ENCODE assay signal across 31 mouse cellular contexts in the genomic region with DNA sequence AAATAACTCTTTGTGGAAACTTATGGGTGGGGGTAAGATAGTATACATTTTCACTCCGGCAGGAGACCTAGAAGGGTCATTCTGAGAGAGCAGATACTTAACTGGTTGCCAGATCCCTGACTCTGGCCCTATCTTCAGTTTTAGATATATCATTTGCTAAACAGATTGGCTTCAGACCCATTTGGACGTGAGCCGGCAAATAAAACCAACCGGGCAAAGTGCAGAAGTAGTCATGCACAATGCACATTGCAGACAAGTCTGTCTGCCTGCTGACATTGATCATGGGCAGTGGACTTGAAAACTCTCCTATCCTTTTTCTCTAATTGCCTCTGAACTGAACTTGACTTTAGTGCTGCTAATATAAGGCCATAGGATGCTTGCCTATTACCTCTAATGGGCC.
DNase-seq lines count a peak whose midpoint lies in the region; ATAC-seq and TF ChIP-seq lines count a peak whose summit lies in the region.
"Had no signal": no experiment of that assay in that cellular context is flagged by ENCODE, and none has a peak within 500 bp of the region (broad histone marks: within the 10 kb centered on the region; RNA-seq: fewer than 3 reads in every experiment).

No protein-coding gene starts in this region.

- ATAC-seq in kidney, embryonic 16.5 days (ENCODE audit: low FRiP score, low TSS enrichment), result no peak
- no peak for ATAC-seq in liver, embryonic 11.5 days (replicated peaks; ENCODE audit: low FRiP score)
- ATAC-seq: CD4-positive, CD25-positive, alpha-beta regulatory T cell, adult 4 months; forebrain, embryonic 15.5 days; intestine, postnatal 0 days; midbrain, embryonic 16.5 days had no signal

- H3K4me1 ChIP-seq in kidney, embryonic 16.5 days (ENCODE audit: insufficient read depth, low read length), result no peaks in the 10 kb centered on the region
- H3K4me1 ChIP-seq in liver, adult 2 months (ENCODE audit: control insufficient read depth, insufficient read depth, low read length), result peaks cover 4% of the 10 kb centered on the region
- H3K4me1 ChIP-seq in liver, embryonic 11.5 days (replicated peaks; ENCODE audit: control insufficient read depth, insufficient read depth, low read length), result no peaks in the 10 kb centered on the region
- H3K4me1 ChIP-seq: embryonic facial prominence, embryonic 13.5 days; forebrain, embryonic 10.5 days; forebrain, embryonic 15.5 days; hindbrain, embryonic 13.5 days; limb, embryonic 10.5 days; limb, embryonic 15.5 days; liver, embryonic 15.5 days had no signal

- TF ChIP-seq POLR2A in liver, adult 2 months (IDR thresholded peaks at IDR 0.05; ENCODE audit: extremely low read depth, insufficient read depth, low read length), result no peak

- no peaks in the 10 kb centered on the region for H3K36me3 ChIP-seq in kidney, embryonic 16.5 days (ENCODE audit: insufficient read depth, low read length)
- no peaks in the 10 kb centered on the region for H3K36me3 ChIP-seq in liver, adult 2 months (ENCODE audit: control insufficient read depth, insufficient read depth, low read length)
- H3K36me3 ChIP-seq in liver, embryonic 11.5 days (ENCODE audit: control insufficient read depth, insufficient read depth, low read length), result no peaks in the 10 kb centered on the region
- H3K36me3 ChIP-seq: embryonic facial prominence, embryonic 13.5 days; forebrain, embryonic 10.5 days; forebrain, embryonic 15.5 days; hindbrain, embryonic 13.5 days; limb, embryonic 10.5 days; limb, embryonic 15.5 days; liver, embryonic 15.5 days had no signal

- TF ChIP-seq CTCF in liver, adult 2 months (IDR thresholded peaks at IDR 0.05; ENCODE audit: low read depth, low read length), result no peak

- no peaks in the 10 kb centered on the region for H3K27me3 ChIP-seq in kidney, embryonic 16.5 days (ENCODE audit: insufficient read depth, low read length)
- no peaks in the 10 kb centered on the region for H3K27me3 ChIP-seq in liver, adult 2 months (ENCODE audit: control insufficient read depth, insufficient read depth, low read length)
- no peaks in the 10 kb centered on the region for H3K27me3 ChIP-seq in liver, embryonic 11.5 days (replicated peaks; ENCODE audit: control insufficient read depth, insufficient read depth, low read length)
- H3K27me3 ChIP-seq: embryonic facial prominence, embryonic 13.5 days; forebrain, embryonic 15.5 days; hindbrain, embryonic 13.5 days; limb, embryonic 15.5 days; liver, embryonic 15.5 days had no signal

- peaks cover 4% of the 10 kb centered on the region; the same call in 1 of the 2 replicates for H3K9me3 ChIP-seq in kidney, embryonic 16.5 days (ENCODE audit: low read length)
- H3K9me3 ChIP-seq in liver, embryonic 11.5 days (ENCODE audit: control insufficient read depth, low read length), result no peaks in the 10 kb centered on the region
- H3K9me3 ChIP-seq: embryonic facial prominence, embryonic 13.5 days; forebrain, embryonic 10.5 days; forebrain, embryonic 15.5 days; hindbrain, embryonic 13.5 days; limb, embryonic 10.5 days; limb, embryonic 15.5 days; liver, embryonic 15.5 days had no signal

- H3K4me2 ChIP-seq in kidney, embryonic 16.5 days (replicated peaks; ENCODE audit: low read depth, low read length), result no peak overlapping the region
- no peak overlapping the region for H3K4me2 ChIP-seq in liver, embryonic 11.5 days
- H3K4me2 ChIP-seq: embryonic facial prominence, embryonic 13.5 days; forebrain, embryonic 15.5 days; heart, embryonic 11.5 days; hindbrain, embryonic 13.5 days; limb, embryonic 15.5 days; liver, embryonic 15.5 days; lung, embryonic 14.5 days; midbrain, embryonic 11.5 days had no signal

- no peak overlapping the region for H3K9ac ChIP-seq in kidney, embryonic 16.5 days (replicated peaks; ENCODE audit: low read length)
- no peak overlapping the region for H3K9ac ChIP-seq in liver, adult 2 months (ENCODE audit: low read depth, low read length)
- no peak overlapping the region for H3K9ac ChIP-seq in liver, embryonic 11.5 days (ENCODE audit: low read depth, low read length)
- H3K9ac ChIP-seq: embryonic facial prominence, embryonic 13.5 days; forebrain, embryonic 15.5 days; hindbrain, embryonic 13.5 days; limb, embryonic 15.5 days; liver, embryonic 15.5 days; lung, embryonic 14.5 days had no signal

- 78% methylated on average over 4 of the region's 4 CpGs for WGBS in kidney, embryonic 16.5 days
- WGBS in liver, adult 2 months, result 36% methylated on average over 4 of the region's 4 CpGs
- 87% methylated on average over 4 of the region's 4 CpGs for WGBS in liver, embryonic 11.5 days

- no peak overlapping the region for H3K4me3 ChIP-seq in kidney, embryonic 16.5 days (ENCODE audit: low read length)
- H3K4me3 ChIP-seq in liver, adult 2 months (ENCODE audit: insufficient read depth, low read depth, low read length), result no peak overlapping the region
- H3K4me3 ChIP-seq in liver, embryonic 11.5 days (ENCODE audit: low read depth, low read length), result no peak overlapping the region
- H3K4me3 ChIP-seq: embryonic facial prominence, embryonic 13.5 days; forebrain, embryonic 10.5 days; forebrain, embryonic 15.5 days; hindbrain, embryonic 13.5 days; layer of hippocampus, adult 2 months; limb, embryonic 10.5 days; limb, embryonic 15.5 days; liver, embryonic 15.5 days had no signal

- H3K27ac ChIP-seq in kidney, embryonic 16.5 days (ENCODE audit: low read length), result no peak overlapping the region
- no peak overlapping the region; the same call in 1 of the 2 replicates for H3K27ac ChIP-seq in liver, adult 2 months (replicated peaks; ENCODE audit: insufficient read depth, low read depth, low read length)
- no peak overlapping the region for H3K27ac ChIP-seq in liver, embryonic 11.5 days (ENCODE audit: low read depth, low read length)
- H3K27ac ChIP-seq: embryonic facial prominence, embryonic 13.5 days; forebrain, embryonic 10.5 days; forebrain, embryonic 15.5 days; hindbrain, embryonic 13.5 days; layer of hippocampus, adult 2 months; limb, embryonic 10.5 days; limb, embryonic 15.5 days; liver, embryonic 15.5 days; stomach, postnatal 0 days had no signal

- peak; percentile 1 for DNase-seq in adrenal gland, postnatal 25 days
- no peak for DNase-seq in adrenal gland, postnatal 4 days (ENCODE audit: low spot score in 2 of 2)
- DNase-seq in kidney, adult 11 months, result peak; percentile 49
- DNase-seq in liver, adult 2 months (ENCODE audit: extremely low read depth, low read depth, low spot score), result peak; percentile 94
- no peak for DNase-seq in liver, embryonic 11.5 days (ENCODE audit: low spot score)
- peak; percentile 17 for DNase-seq in kidney, postnatal 14 days
- DNase-seq in B cell, adult 2 months, result no peak
- DNase-seq: cerebellum, adult 9-10 months; gastrocnemius, postnatal 25 days; heart, adult 18-20 months; heart, postnatal 36 days; lung, embryonic 14.5 days; lung, postnatal 14 days; right cerebral cortex, postnatal 4 days; thymus, adult 18-20 months; thymus, postnatal 25 days had no signal

- no peaks in the 10 kb centered on the region for H3K79me2 ChIP-seq in liver, adult 2 months (ENCODE audit: control insufficient read depth, insufficient read depth, low read length)

Comparison
In these comparisons a context has a peak if more than half of its experiments do, and no peak if none do; other contexts are left out.
1. DNase-seq: peak in adrenal gland, postnatal 25 days (single experiment), kidney, adult 11 months (single experiment), liver, adult 2 months (single experiment) and kidney, postnatal 14 days (single experiment); none in adrenal gland, postnatal 4 days (0 of 2), liver, embryonic 11.5 days (single experiment) and B cell, adult 2 months (0 of 2).